10 mouse cellular contexts compared by ENCODE assay signal in the genomic region with DNA sequence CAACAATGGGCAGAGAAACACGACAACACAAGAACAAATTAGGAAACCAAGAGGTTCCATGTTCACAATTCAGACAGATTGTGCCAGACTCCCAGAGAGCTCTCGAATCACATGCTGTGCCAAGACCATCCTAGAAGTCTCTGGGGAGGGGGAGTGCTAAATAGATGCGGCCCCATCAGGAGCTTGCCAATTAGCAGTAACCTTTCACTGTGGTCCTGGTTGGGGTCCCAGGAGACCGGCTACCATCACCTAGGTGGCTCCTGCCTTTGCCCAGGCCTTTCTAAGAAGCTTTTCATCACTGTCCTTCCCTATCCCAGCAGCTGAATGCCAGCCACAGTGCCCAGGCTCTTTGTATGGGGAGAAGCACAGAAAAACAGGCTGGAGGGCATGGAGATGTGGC. TPM values are rescaled to one million over a fixed set of nuclear protein-coding genes. Genes with fewer than 3 reads are reported as not detected.
DNase-seq lines count a peak whose midpoint lies in the region; ATAC-seq and TF ChIP-seq lines count a peak whose summit lies in the region.
"Had no signal": no experiment of that assay in that cellular context is flagged by ENCODE, and none has a peak within 500 bp of the region (broad histone marks: within the 10 kb centered on the region; RNA-seq: fewer than 3 reads in every experiment).

No protein-coding gene starts in this region.

- TF ChIP-seq EP300 in stomach, postnatal 0 days (optimal IDR thresholded peaks at IDR 0.05) = no peak

- no peaks in the 10 kb centered on the region for H3K9me3 ChIP-seq in stomach, embryonic 14.5 days (ENCODE audit: control insufficient read depth, low read depth, low read length)
- H3K9me3 ChIP-seq in stomach, postnatal 0 days (ENCODE audit: control insufficient read depth, low read length) = no peaks in the 10 kb centered on the region
- H3K9me3 ChIP-seq in liver, embryonic 16.5 days (replicated peaks; ENCODE audit: control insufficient read depth, low read length) = no peaks in the 10 kb centered on the region
- H3K9me3 ChIP-seq: intestine, embryonic 15.5 days had no signal

- 0 out of 2 replicates have a peak overlapping the region, but pooled peaks have one; percentile 6 for H3K9ac ChIP-seq in stomach, embryonic 14.5 days (replicated peaks; ENCODE audit: low read depth, low read length)
- H3K9ac ChIP-seq in stomach, postnatal 0 days (ENCODE audit: low read length) = no peak overlapping the region
- no peak overlapping the region for H3K9ac ChIP-seq in liver, embryonic 16.5 days (ENCODE audit: low read depth, low read length)

- no peak overlapping the region for H3K4me2 ChIP-seq in stomach, embryonic 14.5 days (replicated peaks; ENCODE audit: low read depth, low read length)
- no peak overlapping the region for H3K4me2 ChIP-seq in stomach, postnatal 0 days (replicated peaks; ENCODE audit: low read depth)
- no peak overlapping the region; the same call in 1 of the 2 replicates for H3K4me2 ChIP-seq in liver, embryonic 16.5 days (ENCODE audit: low read depth, low read length)

- no peak overlapping the region for H3K4me3 ChIP-seq in stomach, embryonic 14.5 days (ENCODE audit: low read depth, low read length)
- no peak overlapping the region for H3K4me3 ChIP-seq in stomach, postnatal 0 days (ENCODE audit: low read depth, low read length)
- H3K4me3 ChIP-seq in liver, embryonic 16.5 days (ENCODE audit: low read depth, low read length) = no peak overlapping the region
- H3K4me3 ChIP-seq: intestine, embryonic 15.5 days had no signal

- peaks cover 11% of the 10 kb centered on the region for H3K4me1 ChIP-seq in stomach, embryonic 14.5 days (ENCODE audit: control insufficient read depth, insufficient read depth, low read length)
- H3K4me1 ChIP-seq in stomach, postnatal 0 days (replicated peaks; ENCODE audit: control insufficient read depth, insufficient read depth) = no peaks in the 10 kb centered on the region
- peaks cover 42% of the 10 kb centered on the region for H3K4me1 ChIP-seq in liver, embryonic 16.5 days (ENCODE audit: control insufficient read depth, low read depth, low read length)

- 59% methylated on average over 4 of the region's 4 CpGs for WGBS in stomach, embryonic 14.5 days
- 73% methylated on average over 4 of the region's 4 CpGs for WGBS in stomach, postnatal 0 days
- 71% methylated on average over 4 of the region's 4 CpGs for WGBS in liver, embryonic 16.5 days (ENCODE audit: insufficient replicate concordance)

- TF ChIP-seq CTCF in stomach, postnatal 0 days (IDR thresholded peaks at IDR 0.05; ENCODE audit: low read depth) = no peak

- H3K27me3 ChIP-seq in stomach, embryonic 14.5 days (ENCODE audit: control insufficient read depth, insufficient read depth, low read length) = no peaks in the 10 kb centered on the region
- H3K27me3 ChIP-seq in stomach, postnatal 0 days (ENCODE audit: control insufficient read depth, insufficient read depth, low read length) = no peaks in the 10 kb centered on the region
- no peaks in the 10 kb centered on the region for H3K27me3 ChIP-seq in liver, embryonic 16.5 days (ENCODE audit: control insufficient read depth, insufficient read depth, low read depth, low read length)
- H3K27me3 ChIP-seq: intestine, embryonic 15.5 days had no signal

- H3K36me3 ChIP-seq in stomach, embryonic 14.5 days (ENCODE audit: control insufficient read depth, insufficient read depth, low read length) = no peaks in the 10 kb centered on the region
- no peaks in the 10 kb centered on the region for H3K36me3 ChIP-seq in stomach, postnatal 0 days (ENCODE audit: control insufficient read depth, insufficient read depth, low read length)
- H3K36me3 ChIP-seq in liver, embryonic 16.5 days (ENCODE audit: control insufficient read depth, insufficient read depth) = no peaks in the 10 kb centered on the region
- H3K36me3 ChIP-seq: intestine, embryonic 15.5 days had no signal

- H3K27ac ChIP-seq in stomach, embryonic 14.5 days (ENCODE audit: low read length) = no peak overlapping the region
- no peak overlapping the region for H3K27ac ChIP-seq in stomach, postnatal 0 days (replicated peaks)
- peak overlapping the region; percentile 47; the same call in 1 of the 2 replicates for H3K27ac ChIP-seq in liver, embryonic 16.5 days (ENCODE audit: low read length)
- H3K27ac ChIP-seq: intestine, embryonic 15.5 days had no signal

- ATAC-seq in stomach, embryonic 14.5 days (ENCODE audit: insufficient number of reproducible peaks, insufficient read depth, low FRiP score, low read depth) = no peak
- no peak for ATAC-seq in stomach, postnatal 0 days (ENCODE audit: low FRiP score, low TSS enrichment)
- ATAC-seq in liver, embryonic 16.5 days (ENCODE audit: low read depth) = no peak
- ATAC-seq: lung, postnatal 0 days had no signal

- DNase-seq in cerebellum, postnatal 25 days = peak; percentile 28 to 48
- DNase-seq in cerebellum, postnatal 14 days = no peak
- DNase-seq in stomach, postnatal 0 days (ENCODE audit: low spot score) = no peak
- DNase-seq in ovary, adult 18-20 months (ENCODE audit: low spot score) = no peak
- DNase-seq in urinary bladder, adult 2 months (ENCODE audit: low spot score) = no peak
- no peak for DNase-seq in frontal cortex, adult 2 months (ENCODE audit: extremely low spot score in 1 of 2, low spot score in 1 of 2)

RNA-seq across cellular contexts. Expression of a gene that starts 8.5 kb away (rescaled TPM):
- polyA plus RNA-seq in stomach, embryonic 14.5 days (2014; fragmentation: Nextera tagmentation; extraction: Ambion mirVana) = not detected in 2 replicates
- polyA plus RNA-seq in stomach, postnatal 0 days (2015; fragmentation: Nextera tagmentation; extraction: Ambion mirVana) = not detected in 2 replicates
- polyA plus RNA-seq in liver, embryonic 16.5 days (2015; fragmentation: Nextera tagmentation; extraction: Ambion mirVana) = not detected in 2 replicates
- polyA plus RNA-seq in urinary bladder, adult 2 months (2012; rRNA removed) = not detected in 2 replicates
- polyA plus RNA-seq in frontal cortex, adult 2 months (2012; rRNA removed) = not detected in 2 replicates
- polyA plus RNA-seq: intestine, embryonic 15.5 days; lung, postnatal 0 days had no signal

RNA-seq across cellular contexts. Expression of a gene that starts 45.7 kb away (rescaled TPM):
- 14.6 and 17.7 TPM in 2 replicates for polyA plus RNA-seq in stomach, embryonic 14.5 days (2014; fragmentation: Nextera tagmentation; extraction: Ambion mirVana)
- 4.4 and 4.8 TPM in 2 replicates for polyA plus RNA-seq in stomach, postnatal 0 days (2015; fragmentation: Nextera tagmentation; extraction: Ambion mirVana)
- 3.9 and 4.3 TPM in 2 replicates for polyA plus RNA-seq in liver, embryonic 16.5 days (2015; fragmentation: Nextera tagmentation; extraction: Ambion mirVana)
- 11.7 and 15.8 TPM in 2 replicates for polyA plus RNA-seq in urinary bladder, adult 2 months (2012; rRNA removed)
- 35.8 and 36.3 TPM in 2 replicates for polyA plus RNA-seq in frontal cortex, adult 2 months (2012; rRNA removed)

Comparison
In these comparisons a context has a peak if more than half of its experiments do, and no peak if none do; other contexts are left out.
1. DNase-seq: peak in cerebellum, postnatal 25 days (2 of 2); none in cerebellum, postnatal 14 days (0 of 2), stomach, postnatal 0 days (single experiment), ovary, adult 18-20 months (single experiment), urinary bladder, adult 2 months (single experiment) and frontal cortex, adult 2 months (0 of 2).